In the genomic region with DNA sequence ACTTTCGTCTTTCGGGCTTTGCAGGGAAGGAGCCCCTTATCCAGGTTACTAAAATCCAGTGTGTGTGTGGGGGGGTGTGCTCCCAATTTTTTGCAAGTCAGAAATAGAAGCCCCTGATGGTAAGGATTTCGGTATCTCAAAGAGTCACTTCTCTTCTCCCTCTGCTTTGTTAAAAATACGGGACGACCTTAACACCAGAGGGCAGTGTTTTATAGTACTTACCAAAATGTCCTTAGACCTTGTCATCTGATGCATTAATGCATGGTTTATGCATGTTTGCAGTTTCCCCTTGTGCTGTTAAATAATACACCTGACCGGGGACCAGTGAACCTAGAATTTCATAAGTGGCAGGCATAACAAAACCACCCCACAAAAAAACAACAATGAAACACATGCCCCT, we compare ENCODE assay signal across 8 mouse cellular contexts. TPM values are rescaled to one million over a fixed set of nuclear protein-coding genes. Genes with fewer than 3 reads are reported as not detected.
A peak's percentile ranks its signal among the peaks of the same experiment; 100 is the strongest.
DNase-seq lines count a peak whose midpoint lies in the region.

No protein-coding gene starts in this region.

- DNase-seq in frontal cortex, postnatal 36 days (ENCODE audit: low spot score in 2 of 2), result peak; percentile 2 to 18
- DNase-seq in frontal cortex, postnatal 25 days (ENCODE audit: low spot score in 2 of 2), result no peak
- peak; percentile 20 to 29 for DNase-seq in left cerebral cortex, postnatal 14 days (ENCODE audit: low spot score in 2 of 2)
- no peak for DNase-seq in left cerebral cortex, adult 11 months (ENCODE audit: low spot score)
- DNase-seq in NIH3T3 (ENCODE audit: low read depth), result peak; percentile 68
- DNase-seq in lung, postnatal 14 days, result peak; percentile 24
- DNase-seq in spleen, adult 18-20 months, result no peak
- no peak for DNase-seq in gastrocnemius, postnatal 10 days

- intact Hi-C loops in left cerebral cortex, postnatal 14 days (cut with DNase I), result loop anchor here (2.0 kb wide), 1 partner anchor 234 kb away; no protein-coding TSS in a partner anchor

RNA-seq across cellular contexts. Expression of gene Lsm14a, which starts 45.8 kb away (rescaled TPM):
- 10 to 100 TPM; 70.2 to 72.7 TPM for total RNA-seq in left cerebral cortex, postnatal 14 days (2021)
- total RNA-seq in gastrocnemius, postnatal 10 days (2021), result 10 to 100 TPM; 77.2 to 84.3 TPM

Comparison
In these comparisons a context has a peak if more than half of its experiments do, and no peak if none do; other contexts are left out.
1. DNase-seq: peak in frontal cortex, postnatal 36 days (2 of 2), left cerebral cortex, postnatal 14 days (2 of 2), NIH3T3 (single experiment) and lung, postnatal 14 days (single experiment); none in frontal cortex, postnatal 25 days (0 of 2), left cerebral cortex, adult 11 months (single experiment), spleen, adult 18-20 months (0 of 2) and gastrocnemius, postnatal 10 days (single experiment).